Mouse (Mus musculus): ENCODE data around the gene Otud3. TPM values are rescaled to one million over a fixed set of nuclear protein-coding genes. Genes with fewer than 3 reads are reported as not detected.

The Otud3 gene
- polyA plus RNA-seq (2011; ENCODE audit: insufficient read depth, insufficient read length, low replicate concordance, missing spikeins), result 2.9 and 6.3 TPM in 2 replicates

DNA sequence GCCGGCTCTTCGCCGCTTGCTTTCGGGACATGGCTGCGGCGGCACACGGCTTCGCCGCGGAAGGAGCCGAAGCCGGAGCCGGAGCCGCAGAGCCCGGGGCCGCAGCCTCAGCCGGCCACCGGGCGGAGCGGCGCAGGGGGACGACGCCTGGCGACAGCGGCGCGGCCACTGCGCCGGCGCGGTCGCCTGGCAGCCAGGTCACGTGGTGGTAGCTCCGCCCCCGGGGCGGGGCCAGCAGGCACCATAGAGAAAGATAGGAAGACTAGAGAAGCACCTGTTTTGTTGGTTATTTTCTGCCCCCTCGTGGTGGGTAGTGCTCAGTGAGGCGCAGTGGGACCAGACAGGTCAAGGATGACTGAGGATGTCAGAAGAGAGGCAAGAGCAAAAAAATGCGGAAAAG is at the start of gene Otud3:
Gene Otud3, minus strand, starts transcription at position 149 of the 400 bp plus-strand sequence.
- H3K4me3 ChIP-seq (replicated peaks; ENCODE audit: control insufficient read depth, low read depth, low read length), result peak within 1 kb of the TSS; percentile 87
- 2% methylated on average over 39 of the region's 39 CpGs for WGBS
- H3K27ac ChIP-seq (ENCODE audit: control insufficient read depth, insufficient read depth, low read depth, low read length, poor library complexity), result peak within 1 kb of the TSS; percentile 73
- TF ChIP-seq CTCF (IDR thresholded peaks at IDR 0.05; ENCODE audit: control insufficient read depth, insufficient read depth, low read length) (peak; percentile 86), POLR2A (IDR thresholded peaks at IDR 0.05; ENCODE audit: borderline replicate concordance, control insufficient read depth, low read depth, low read length) (peak; percentile 74; the same call in 1 of the 2 replicates)
- peaks cover 6% of the 10 kb centered on the region; the same call in 1 of the 2 replicates for H3K4me1 ChIP-seq (ENCODE audit: control insufficient read depth, insufficient read depth, low read length)

DNA sequence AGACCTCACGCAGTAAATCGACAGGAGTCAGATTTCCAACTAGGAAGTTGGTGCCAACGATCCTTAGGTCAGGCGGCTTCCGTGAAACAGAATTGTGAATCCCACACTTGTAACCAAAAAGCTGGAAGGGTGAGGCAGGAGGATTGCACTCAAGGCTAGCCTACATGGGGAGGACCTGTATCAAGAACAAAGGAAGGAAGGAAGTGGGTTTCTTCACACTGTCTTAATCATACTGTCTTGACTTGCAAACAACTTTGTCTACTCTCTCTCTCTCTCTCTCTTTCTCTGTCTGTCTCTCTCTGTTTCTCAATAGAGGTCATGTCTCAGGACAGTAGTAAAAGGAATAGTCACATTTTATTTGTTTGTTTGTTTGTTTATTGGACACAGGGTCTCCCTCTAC is 49.0 kb upstream of the Otud3 start:
- 51% methylated on average over 5 of the region's 5 CpGs for WGBS
- H3K4me1 ChIP-seq (ENCODE audit: control insufficient read depth, insufficient read depth, low read length), result no peaks in the 10 kb centered on the region
- no peak overlapping the region for H3K4me3 ChIP-seq (replicated peaks; ENCODE audit: control insufficient read depth, low read depth, low read length)
- no peak for TF ChIP-seq POLR2A (IDR thresholded peaks at IDR 0.05; ENCODE audit: borderline replicate concordance, control insufficient read depth, low read depth, low read length)
- no peak overlapping the region for H3K27ac ChIP-seq (ENCODE audit: control insufficient read depth, insufficient read depth, low read depth, low read length, poor library complexity)

DNA sequence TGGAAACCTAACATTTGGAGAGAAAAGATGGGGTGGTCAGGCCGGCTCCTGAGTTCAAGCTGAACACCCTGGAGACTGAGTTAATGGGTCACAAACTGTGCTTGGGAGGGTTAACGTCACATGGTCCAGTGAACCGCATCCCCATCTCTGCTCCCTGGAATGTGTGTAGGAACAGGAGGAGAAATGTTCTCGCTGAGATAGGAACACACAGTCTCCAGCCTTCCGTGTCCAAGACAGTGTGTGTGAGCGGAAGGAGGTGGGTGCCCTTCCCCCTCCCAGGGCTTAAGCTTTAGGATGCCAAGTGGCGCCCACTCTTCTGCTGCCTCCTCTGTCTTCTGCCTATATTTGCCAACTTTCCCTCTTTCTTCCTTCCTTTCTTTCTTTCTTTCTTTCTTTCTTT is 46.2 kb upstream of the Otud3 start:
- WGBS, result 78% methylated on average over 7 of the region's 7 CpGs
- Histone ChIP-seq H3K4me1 (ENCODE audit: control insufficient read depth, insufficient read depth, low read length) (no peaks in the 10 kb centered on the region), H3K4me3 (replicated peaks; ENCODE audit: control insufficient read depth, low read depth, low read length) (no peak overlapping the region), H3K27ac (ENCODE audit: control insufficient read depth, insufficient read depth, low read depth, low read length, poor library complexity) (no peak overlapping the region)
- TF ChIP-seq POLR2A (IDR thresholded peaks at IDR 0.05; ENCODE audit: borderline replicate concordance, control insufficient read depth, low read depth, low read length) (no peak), CTCF (IDR thresholded peaks at IDR 0.05; ENCODE audit: control insufficient read depth, insufficient read depth, low read length) (no peak)

DNA sequence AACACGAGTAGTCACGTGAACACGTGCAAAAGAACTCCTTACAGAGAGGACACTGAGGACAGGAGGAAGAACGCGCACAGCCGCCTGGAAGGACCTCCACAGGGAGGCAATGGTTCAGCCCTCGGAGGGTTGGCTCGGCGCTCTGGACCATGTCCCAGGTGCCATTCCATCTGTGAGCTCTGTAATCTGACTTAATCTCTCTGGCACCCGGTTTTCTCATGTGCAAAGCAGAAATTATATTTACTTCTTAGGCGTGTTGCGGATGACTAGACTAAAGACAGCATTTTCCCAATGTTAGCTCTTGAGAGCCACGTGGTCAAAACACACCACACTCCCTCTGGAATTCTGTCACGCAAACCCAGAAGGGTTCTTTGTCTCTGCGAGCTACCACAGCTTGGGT is 45.4 kb upstream of the Otud3 start:
- WGBS, result 81% methylated on average over 15 of the region's 15 CpGs
- TF ChIP-seq CTCF (IDR thresholded peaks at IDR 0.05; ENCODE audit: control insufficient read depth, insufficient read depth, low read length) (no peak), POLR2A (IDR thresholded peaks at IDR 0.05; ENCODE audit: borderline replicate concordance, control insufficient read depth, low read depth, low read length) (no peak)
- Histone ChIP-seq H3K4me1 (ENCODE audit: control insufficient read depth, insufficient read depth, low read length) (no peaks in the 10 kb centered on the region), H3K27ac (ENCODE audit: control insufficient read depth, insufficient read depth, low read depth, low read length, poor library complexity) (no peak overlapping the region), H3K4me3 (replicated peaks; ENCODE audit: control insufficient read depth, low read depth, low read length) (no peak overlapping the region)

DNA sequence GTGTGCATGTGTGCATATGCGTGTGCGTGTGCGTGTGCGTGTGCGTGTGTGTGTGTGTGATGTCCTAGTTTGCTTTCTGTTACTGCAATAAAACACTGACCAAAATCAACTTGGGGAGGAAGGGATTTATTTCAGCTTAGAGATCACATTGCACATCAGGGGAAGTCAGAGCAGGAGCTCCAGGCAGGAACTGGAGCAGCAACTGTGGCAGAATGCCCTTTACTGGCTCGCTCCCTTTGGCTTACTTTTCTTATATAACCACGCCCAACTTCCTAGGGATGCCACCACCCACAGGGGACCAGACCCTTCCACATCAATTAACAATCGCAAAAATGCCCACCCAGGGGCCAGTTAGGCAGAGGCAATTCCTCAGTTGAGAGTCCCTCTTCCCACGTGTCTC is 44.9 kb upstream of the Otud3 start:
- H3K4me3 ChIP-seq (replicated peaks; ENCODE audit: control insufficient read depth, low read depth, low read length), result no peak overlapping the region
- no peak for TF ChIP-seq CTCF (IDR thresholded peaks at IDR 0.05; ENCODE audit: control insufficient read depth, insufficient read depth, low read length)
- TF ChIP-seq POLR2A (IDR thresholded peaks at IDR 0.05; ENCODE audit: borderline replicate concordance, control insufficient read depth, low read depth, low read length), result no peak
- 81% methylated on average over 9 of the region's 9 CpGs for WGBS
- no peak overlapping the region for H3K27ac ChIP-seq (ENCODE audit: control insufficient read depth, insufficient read depth, low read depth, low read length, poor library complexity)
- no peaks in the 10 kb centered on the region for H3K4me1 ChIP-seq (ENCODE audit: control insufficient read depth, insufficient read depth, low read length)

DNA sequence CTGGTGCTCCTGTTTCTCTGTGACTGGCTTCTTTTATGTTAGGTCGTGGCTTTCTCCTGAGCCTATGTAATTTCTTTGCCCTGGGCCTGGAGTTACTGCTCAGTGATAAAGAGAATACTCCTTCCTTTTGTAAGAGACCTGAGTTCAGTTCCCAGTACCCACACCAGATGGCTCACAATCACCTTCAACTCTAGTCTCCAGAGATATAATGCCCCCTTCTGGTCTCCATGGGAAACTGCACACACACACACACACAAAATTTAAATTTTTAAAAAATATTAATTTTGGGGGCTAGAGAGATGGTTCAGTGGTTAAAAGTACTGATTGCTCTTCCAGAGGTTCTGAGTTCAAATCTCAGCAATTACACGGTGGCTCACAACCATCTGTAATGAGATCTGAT is 34.5 kb upstream of the Otud3 start:
- H3K4me1 ChIP-seq (ENCODE audit: control insufficient read depth, insufficient read depth, low read length), result no peaks in the 10 kb centered on the region
- H3K4me3 ChIP-seq (replicated peaks; ENCODE audit: control insufficient read depth, low read depth, low read length), result no peak overlapping the region
- no peak for TF ChIP-seq CTCF (IDR thresholded peaks at IDR 0.05; ENCODE audit: control insufficient read depth, insufficient read depth, low read length)
- no peak for TF ChIP-seq POLR2A (IDR thresholded peaks at IDR 0.05; ENCODE audit: borderline replicate concordance, control insufficient read depth, low read depth, low read length)
- 74% methylated on average over 2 of the region's 2 CpGs for WGBS
- H3K27ac ChIP-seq (ENCODE audit: control insufficient read depth, insufficient read depth, low read depth, low read length, poor library complexity), result no peak overlapping the region

DNA sequence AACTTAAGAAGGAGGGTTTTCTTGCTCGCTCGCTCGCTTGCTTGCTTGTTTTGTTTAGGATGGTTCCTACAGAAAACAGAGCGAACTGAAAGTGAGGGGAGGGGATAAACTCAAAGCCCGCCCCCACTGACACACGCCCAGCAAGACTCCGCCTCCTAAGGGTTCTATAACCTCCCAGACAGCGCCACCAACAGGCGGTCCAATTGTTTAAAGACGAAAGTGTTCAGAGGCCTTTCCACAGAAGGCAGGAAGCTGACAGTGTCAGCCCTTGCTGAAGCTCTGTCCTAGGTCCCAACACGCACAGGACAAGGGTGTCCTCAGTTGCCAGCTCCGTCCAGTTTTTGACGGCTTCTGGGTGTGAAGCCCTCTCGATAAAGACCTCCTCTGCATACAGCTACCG is 30.0 kb upstream of the Otud3 start:
- TF ChIP-seq POLR2A (IDR thresholded peaks at IDR 0.05; ENCODE audit: borderline replicate concordance, control insufficient read depth, low read depth, low read length), result no peak
- TF ChIP-seq CTCF (IDR thresholded peaks at IDR 0.05; ENCODE audit: control insufficient read depth, insufficient read depth, low read length), result peak; percentile 84
- 10% methylated on average over 15 of the region's 15 CpGs for WGBS
- Histone ChIP-seq H3K4me3 (replicated peaks; ENCODE audit: control insufficient read depth, low read depth, low read length) (peak overlapping the region; percentile 40), H3K27ac (ENCODE audit: control insufficient read depth, insufficient read depth, low read depth, low read length, poor library complexity) (no peak overlapping the region), H3K4me1 (ENCODE audit: control insufficient read depth, insufficient read depth, low read length) (peaks cover 1% of the 10 kb centered on the region; the same call in 1 of the 2 replicates)

DNA sequence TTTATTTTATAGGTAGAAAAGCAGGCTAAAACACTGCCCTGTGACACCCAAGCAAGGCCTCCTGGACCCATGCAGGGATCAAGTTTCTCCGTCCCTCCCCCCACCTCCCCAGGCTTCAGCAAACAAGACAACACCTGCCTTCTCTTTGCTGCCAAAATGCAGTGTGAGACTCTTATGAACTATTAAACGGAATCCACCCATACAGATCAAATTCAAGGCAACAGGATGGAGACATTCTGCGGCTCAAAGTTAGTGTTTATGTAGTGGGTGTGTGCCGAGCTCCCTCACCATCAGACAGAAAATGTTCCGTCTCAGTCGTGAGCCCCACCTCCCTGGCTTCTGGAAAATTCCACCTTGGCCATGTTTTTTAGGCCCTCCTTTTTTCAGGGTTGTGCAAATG is 28.2 kb upstream of the Otud3 start:
- 82% methylated on average over 6 of the region's 6 CpGs for WGBS
- no peak overlapping the region for H3K27ac ChIP-seq (ENCODE audit: control insufficient read depth, insufficient read depth, low read depth, low read length, poor library complexity)
- H3K4me3 ChIP-seq (replicated peaks; ENCODE audit: control insufficient read depth, low read depth, low read length), result no peak overlapping the region
- peaks cover 1% of the 10 kb centered on the region; the same call in 1 of the 2 replicates for H3K4me1 ChIP-seq (ENCODE audit: control insufficient read depth, insufficient read depth, low read length)
- TF ChIP-seq CTCF (IDR thresholded peaks at IDR 0.05; ENCODE audit: control insufficient read depth, insufficient read depth, low read length), result no peak
- no peak for TF ChIP-seq POLR2A (IDR thresholded peaks at IDR 0.05; ENCODE audit: borderline replicate concordance, control insufficient read depth, low read depth, low read length)

DNA sequence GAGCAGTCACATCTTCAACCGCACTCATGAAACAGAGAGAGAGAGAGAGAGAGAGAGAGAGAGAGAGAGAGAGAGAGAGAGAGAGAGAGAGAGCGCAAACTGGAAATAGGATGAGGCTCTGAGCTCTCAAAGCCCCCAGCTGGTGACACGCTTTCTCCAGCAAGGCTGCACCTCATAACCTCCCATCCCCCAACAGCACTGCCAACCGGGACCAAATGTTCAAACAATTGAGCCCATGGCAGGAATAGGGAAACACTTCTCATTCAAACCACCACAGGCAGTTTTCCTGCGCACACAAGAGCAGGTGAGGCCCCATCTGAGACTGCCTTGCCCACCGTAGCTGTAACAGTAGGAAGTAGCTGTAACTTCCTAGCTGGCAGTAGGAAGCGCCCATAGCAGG is 27.7 kb upstream of the Otud3 start:
- 52% methylated on average over 7 of the region's 7 CpGs for WGBS
- no peak overlapping the region for H3K4me3 ChIP-seq (replicated peaks; ENCODE audit: control insufficient read depth, low read depth, low read length)
- H3K4me1 ChIP-seq (ENCODE audit: control insufficient read depth, insufficient read depth, low read length), result peaks cover 1% of the 10 kb centered on the region; the same call in 1 of the 2 replicates
- no peak for TF ChIP-seq POLR2A (IDR thresholded peaks at IDR 0.05; ENCODE audit: borderline replicate concordance, control insufficient read depth, low read depth, low read length)
- no peak overlapping the region for H3K27ac ChIP-seq (ENCODE audit: control insufficient read depth, insufficient read depth, low read depth, low read length, poor library complexity)
